Mouse (Mus musculus) heart, embryonic 16.5 days (tissue): ENCODE results near the gene Kdm4a. TPM values are rescaled to one million over a fixed set of nuclear protein-coding genes. Genes with fewer than 3 reads are reported as not detected.
A peak's percentile ranks its signal among the peaks of the same experiment; 100 is the strongest.

Source experiments
- ATAC-seq: fragments of 200-750 bp; cut with Nextera tagmentation; replicated peaks from 2 replicates; pipeline ENCODE4 v1.8.0; 2017; ENCODE audit warnings: moderate number of reproducible peaks; ENCODE audit not compliant: insufficient read depth, low FRiP score; ENCODE audit errors: extremely low read depth
- H3K27ac ChIP-seq: fragments of 300-500 bp; sonication (generic); 2 replicates; pipeline ENCODE4 v1.5.1; 2014; ENCODE audit warnings: mild to moderate bottlenecking, low read length, control low read depth, moderate library complexity
- H3K27me3 ChIP-seq: fragments of 300-500 bp; sonication (generic); 2 replicates; pipeline ENCODE4 v1.6.1; 2014; ENCODE audit warnings: low read length, mixed read lengths; ENCODE audit not compliant: control insufficient read depth, insufficient read depth
- H3K36me3 ChIP-seq: fragments of 300-500 bp; sonication (generic); 2 replicates; pipeline ENCODE4 v1.6.1; 2014; ENCODE audit not compliant: control insufficient read depth, insufficient read depth
- H3K4me1 ChIP-seq: fragments of 300-500 bp; sonication (generic); 2 replicates; pipeline ENCODE4 v1.6.1; 2014; ENCODE audit warnings: low read length, mixed read lengths; ENCODE audit not compliant: control insufficient read depth, insufficient read depth
- H3K4me2 ChIP-seq: fragments of 300-500 bp; sonication (generic); 2 replicates; pipeline ENCODE4 v1.6.1; 2014; ENCODE audit warnings: low read depth, mild to moderate bottlenecking, control low read depth, low read length
- H3K4me3 ChIP-seq: fragments of 300-500 bp; sonication (generic); 2 replicates; pipeline ENCODE4 v1.5.1; 2014; ENCODE audit warnings: mild to moderate bottlenecking, control low read depth, low read length
- H3K9ac ChIP-seq: fragments of 300-500 bp; sonication (generic); 2 replicates; pipeline ENCODE4 v1.6.1; 2014; ENCODE audit warnings: low read length, control low read depth
- H3K9me3 ChIP-seq: fragments of 300-500 bp; sonication (generic); replicated peaks from 2 replicates; pipeline ENCODE4 v1.6.1; 2016; ENCODE audit warnings: low read length; ENCODE audit not compliant: control insufficient read depth
- WGBS: fragments of 180-500 bp; shearing (Covaris S2); extraction: QIAGEN DNeasy Blood & Tissue Kit; methylation state at CpG from one replicate; pipeline ENCODE4 v1.1.7; 2014; 5-methylcytosine and 5-hydroxymethylcytosine counted together
- polyA plus RNA-seq: library from polyadenylated mRNA; unstranded; fragments of >200 nt; fragmentation: Nextera tagmentation; extraction: Ambion mirVana; gene quantifications from 2 replicates; pipeline ENCODE4 v1.2.1, GENCODE M21; 2015

Gene Kdm4a
- polyA plus RNA-seq, 1 experiment from 2014 or later = 19.0 TPM

GRCm38 (mm10) chr4:118109649-118110048, 70.2 kb downstream of the Kdm4a start:
- ATAC-seq = 0 out of 2 replicates have a peak, but pooled peaks have one; percentile 47
- H3K9ac ChIP-seq = peak overlapping the region; percentile 49
- no peak overlapping the region for H3K4me3 ChIP-seq
- peak overlapping the region; percentile 75 for H3K27ac ChIP-seq
- H3K36me3 ChIP-seq = peaks cover 6% of the 10 kb centered on the region; the same call in 1 of the 2 replicates
- 45% methylated on average over 13 of the region's 13 CpGs for WGBS
- peaks cover 19% of the 10 kb centered on the region for H3K4me1 ChIP-seq
- H3K27me3 ChIP-seq = no peaks in the 10 kb centered on the region
- peak overlapping the region; percentile 31 for H3K4me2 ChIP-seq
- no peaks in the 10 kb centered on the region for H3K9me3 ChIP-seq

DNA sequence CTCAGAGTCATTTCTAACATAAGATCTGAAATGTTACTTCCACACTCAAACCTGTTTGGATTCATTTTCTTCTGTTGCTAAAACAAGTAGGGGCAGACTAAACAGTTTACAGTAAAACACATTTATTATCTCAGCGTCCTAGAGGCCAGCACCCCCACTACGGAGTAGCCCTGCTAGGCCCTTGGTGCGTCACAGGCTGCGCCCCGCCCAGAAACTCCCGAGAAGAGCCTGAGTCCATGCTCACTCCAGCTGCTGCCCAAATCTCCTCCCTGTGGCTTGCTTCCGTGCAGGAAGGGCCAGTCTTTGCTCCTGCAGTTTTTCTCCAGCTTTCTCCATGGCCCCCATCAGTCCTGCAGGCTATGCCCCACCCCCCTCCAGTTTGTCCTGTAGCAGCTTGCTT, 71.1 kb downstream of the Kdm4a start:
- peak overlapping the region; percentile 11; the same call in 1 of the 2 replicates for H3K4me2 ChIP-seq
- no peaks in the 10 kb centered on the region for H3K9me3 ChIP-seq
- H3K9ac ChIP-seq = no peak overlapping the region
- peak overlapping the region; percentile 75 for H3K27ac ChIP-seq
- peaks cover 6% of the 10 kb centered on the region; the same call in 1 of the 2 replicates for H3K36me3 ChIP-seq
- H3K4me3 ChIP-seq = no peak overlapping the region
- 51% methylated on average over 7 of the region's 7 CpGs for WGBS
- H3K4me1 ChIP-seq = peaks cover 19% of the 10 kb centered on the region
- H3K27me3 ChIP-seq = no peaks in the 10 kb centered on the region
- no peak for ATAC-seq

GRCm38 (mm10) chr4:118105256-118106053, 74.4 kb downstream of the Kdm4a start:
- no peak overlapping the region for H3K27ac ChIP-seq
- H3K27me3 ChIP-seq = no peaks in the 10 kb centered on the region
- no peak overlapping the region for H3K9ac ChIP-seq
- ATAC-seq = no peak
- H3K4me3 ChIP-seq = no peak overlapping the region
- peaks cover 19% of the 10 kb centered on the region for H3K4me1 ChIP-seq
- H3K36me3 ChIP-seq = peaks cover 6% of the 10 kb centered on the region; the same call in 1 of the 2 replicates
- WGBS = 74% methylated on average over 3 of the region's 3 CpGs
- H3K4me2 ChIP-seq = no peak overlapping the region
- no peaks in the 10 kb centered on the region for H3K9me3 ChIP-seq

DNA sequence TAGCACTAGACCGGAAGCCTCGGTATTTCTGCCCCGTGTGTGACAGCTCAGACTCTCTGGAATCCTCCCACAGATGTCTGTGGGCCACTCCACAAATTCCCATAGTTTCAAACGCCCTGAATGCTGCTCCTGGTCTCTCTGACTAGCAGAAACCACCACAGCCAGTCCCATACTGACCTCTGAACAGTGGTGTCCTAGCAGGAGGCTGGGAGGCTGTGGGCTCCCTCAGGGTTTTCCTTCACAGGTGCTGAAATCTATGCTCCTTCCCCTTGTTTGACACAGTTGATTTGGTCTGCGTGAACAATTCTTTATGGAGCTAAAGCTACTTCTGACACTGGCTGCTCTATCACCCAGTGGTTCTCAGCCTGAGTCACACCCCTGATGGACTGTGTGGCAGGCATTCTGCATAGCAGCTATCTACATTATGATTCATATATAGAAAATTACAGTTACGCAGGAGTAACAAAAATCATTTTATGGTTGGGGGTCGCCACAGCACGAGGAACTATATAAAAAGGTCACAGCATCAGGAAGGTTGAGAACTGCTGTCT, 76.5 kb downstream of the Kdm4a start:
- Histone ChIP-seq H3K9ac (no peak overlapping the region), H3K27me3 (no peaks in the 10 kb centered on the region), H3K9me3 (no peaks in the 10 kb centered on the region), H3K36me3 (peaks cover 6% of the 10 kb centered on the region; the same call in 1 of the 2 replicates), H3K4me1 (peaks cover 5% of the 10 kb centered on the region), H3K27ac (no peak overlapping the region), H3K4me2 (no peak overlapping the region), H3K4me3 (no peak overlapping the region)
- 71% methylated on average over 8 of the region's 8 CpGs for WGBS
- no peak for ATAC-seq

GRCm38 (mm10) chr4:118101497-118101896, 78.3 kb downstream of the Kdm4a start:
- H3K27me3 ChIP-seq = no peaks in the 10 kb centered on the region
- H3K9me3 ChIP-seq = no peaks in the 10 kb centered on the region
- H3K4me1 ChIP-seq = peaks cover 5% of the 10 kb centered on the region
- H3K27ac ChIP-seq = no peak overlapping the region
- H3K36me3 ChIP-seq = no peaks in the 10 kb centered on the region
- no peak overlapping the region for H3K4me3 ChIP-seq
- H3K9ac ChIP-seq = no peak overlapping the region
- H3K4me2 ChIP-seq = no peak overlapping the region
- ATAC-seq = no peak
- WGBS = 64% methylated on average over 6 of the region's 6 CpGs

DNA sequence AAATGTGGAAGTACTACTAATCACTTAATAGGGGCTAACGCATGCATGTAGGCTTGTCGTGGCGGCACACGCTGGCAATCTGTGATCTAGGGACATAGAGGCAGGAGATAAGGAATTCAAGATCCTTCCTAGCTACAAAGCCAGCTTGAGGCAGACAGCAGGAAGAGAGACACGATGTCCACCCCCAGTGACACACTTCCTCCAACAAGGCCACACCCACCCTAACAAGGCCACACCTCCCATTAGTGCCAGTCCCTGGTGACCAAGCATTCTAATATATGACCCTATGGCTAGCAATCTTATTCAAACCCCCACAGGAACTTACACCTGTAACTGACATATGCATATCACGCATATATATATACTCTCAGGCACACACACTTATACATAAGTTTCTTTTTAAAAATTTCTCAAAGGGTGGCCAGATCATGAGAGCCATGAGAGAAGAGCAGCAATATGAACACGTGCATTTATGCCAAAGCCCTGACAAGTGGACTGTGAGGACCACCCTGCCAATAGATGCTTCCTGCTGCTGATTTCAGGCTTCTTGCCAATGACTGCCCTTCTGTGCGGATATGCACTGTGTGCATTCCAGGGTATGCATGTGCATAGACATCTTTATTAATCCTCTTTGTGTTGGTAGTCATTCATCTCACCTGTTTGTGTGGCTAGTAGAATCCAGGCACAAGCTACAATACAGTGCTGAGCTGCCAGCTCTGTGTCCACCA, 80.0 kb downstream of the Kdm4a start:
- ATAC-seq = no peak

GRCm38 (mm10) chr4:118098571-118098970, 81.3 kb downstream of the Kdm4a start:
- Histone ChIP-seq H3K4me3 (no peak overlapping the region), H3K27me3 (no peaks in the 10 kb centered on the region), H3K36me3 (peaks cover 5% of the 10 kb centered on the region; the same call in 1 of the 2 replicates), H3K27ac (no peak overlapping the region), H3K4me2 (no peak overlapping the region), H3K9ac (no peak overlapping the region), H3K9me3 (no peaks in the 10 kb centered on the region), H3K4me1 (no peaks in the 10 kb centered on the region)
- WGBS = 87% methylated on average over 6 of the region's 6 CpGs
- no peak for ATAC-seq

More for the DNA sequence above, 80.0 kb downstream of the Kdm4a start:
- Histone ChIP-seq H3K36me3 (peaks cover under 1% of the 10 kb centered on the region; the same call in 1 of the 2 replicates), H3K27ac (no peak overlapping the region), H3K9ac (no peak overlapping the region), H3K4me3 (no peak overlapping the region), H3K27me3 (no peaks in the 10 kb centered on the region), H3K4me1 (no peaks in the 10 kb centered on the region), H3K4me2 (no peak overlapping the region), H3K9me3 (no peaks in the 10 kb centered on the region)
- WGBS = 81% methylated on average over 8 of the region's 8 CpGs

- ATAC-seq = no peak
Observed at GRCm38 (mm10) chr4:118096069-118096468, 83.8 kb downstream of the Kdm4a start.

More at GRCm38 (mm10) chr4:118096069-118096468, 83.8 kb downstream of the Kdm4a start:
- Histone ChIP-seq H3K4me3 (no peak overlapping the region), H3K9ac (no peak overlapping the region), H3K27me3 (no peaks in the 10 kb centered on the region), H3K4me1 (no peaks in the 10 kb centered on the region), H3K4me2 (no peak overlapping the region), H3K9me3 (no peaks in the 10 kb centered on the region), H3K36me3 (peaks cover 5% of the 10 kb centered on the region; the same call in 1 of the 2 replicates), H3K27ac (no peak overlapping the region)
- 74% methylated on average over 6 of the region's 6 CpGs for WGBS
